Mouse (Mus musculus): ENCODE measurements around the gene Lrrc52.
A peak's percentile ranks its signal among the peaks of the same experiment; 100 is the strongest.

The Lrrc52 gene

GRCm38 (mm10) chr1:167436186-167436975, 30.2 kb downstream of the Lrrc52 start:
- no peak for DNase-seq (ENCODE audit: low spot score)

GRCm38 (mm10) chr1:167434931-167435330, 31.6 kb downstream of the Lrrc52 start:
- no peak for DNase-seq (ENCODE audit: low spot score)

DNA sequence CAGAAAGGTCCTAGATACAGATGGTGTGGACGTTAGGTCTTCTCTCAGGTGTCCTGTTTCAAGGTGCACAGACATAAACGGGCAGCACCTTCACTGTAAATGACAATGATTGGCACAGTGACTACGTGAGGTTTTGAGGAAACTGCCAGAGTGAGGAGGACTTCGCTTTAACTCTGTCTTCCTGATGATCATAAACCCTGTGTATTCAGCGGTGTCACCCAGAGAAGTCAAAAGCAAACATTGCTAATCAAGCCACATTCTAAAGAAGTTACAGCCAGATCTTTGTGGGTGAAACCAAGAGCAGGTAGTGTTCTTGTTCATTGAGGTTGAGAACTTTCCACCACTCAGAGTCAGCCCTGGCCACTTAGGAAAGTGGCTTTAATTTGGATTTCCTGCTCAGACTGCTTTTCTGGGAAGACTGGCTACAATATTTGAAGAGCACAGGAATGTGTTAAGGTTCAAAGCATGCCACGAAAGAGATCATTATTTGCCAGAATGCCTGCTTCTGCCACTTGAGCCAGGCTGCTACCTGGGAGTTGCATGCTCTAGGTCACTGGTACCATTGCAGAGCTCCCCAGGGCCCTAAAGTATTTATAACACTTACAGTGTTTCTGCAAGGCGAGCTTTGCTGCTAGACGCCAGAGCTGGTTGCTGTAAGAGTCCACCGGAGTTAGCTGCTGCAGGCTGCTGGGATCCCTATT, 35.5 kb downstream of the Lrrc52 start:
- no peak for DNase-seq (ENCODE audit: low spot score)

GRCm38 (mm10) chr1:167426681-167427080, 39.9 kb downstream of the Lrrc52 start:
- no peak for DNase-seq (ENCODE audit: low spot score)

DNA sequence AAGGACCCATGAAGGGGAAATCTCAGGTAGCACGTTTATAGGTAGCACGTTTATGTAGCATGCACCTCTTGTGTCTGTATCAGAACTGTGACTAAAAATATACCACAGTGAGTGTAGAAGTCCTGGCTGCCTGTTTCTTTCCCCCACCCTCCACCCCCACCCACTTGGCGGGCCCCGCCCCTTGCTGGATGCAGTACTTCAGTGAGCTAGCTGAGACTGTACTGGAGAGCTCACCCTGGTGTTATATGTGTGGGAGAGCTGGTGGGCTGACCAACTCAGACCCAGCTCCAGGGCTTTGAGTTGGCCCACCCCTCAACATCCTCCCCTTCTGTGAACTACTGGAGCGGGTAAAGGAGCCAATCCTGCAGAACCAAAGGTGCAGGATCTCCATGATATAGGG, 41.0 kb downstream of the Lrrc52 start:
- no peak for DNase-seq (ENCODE audit: low spot score)

DNA sequence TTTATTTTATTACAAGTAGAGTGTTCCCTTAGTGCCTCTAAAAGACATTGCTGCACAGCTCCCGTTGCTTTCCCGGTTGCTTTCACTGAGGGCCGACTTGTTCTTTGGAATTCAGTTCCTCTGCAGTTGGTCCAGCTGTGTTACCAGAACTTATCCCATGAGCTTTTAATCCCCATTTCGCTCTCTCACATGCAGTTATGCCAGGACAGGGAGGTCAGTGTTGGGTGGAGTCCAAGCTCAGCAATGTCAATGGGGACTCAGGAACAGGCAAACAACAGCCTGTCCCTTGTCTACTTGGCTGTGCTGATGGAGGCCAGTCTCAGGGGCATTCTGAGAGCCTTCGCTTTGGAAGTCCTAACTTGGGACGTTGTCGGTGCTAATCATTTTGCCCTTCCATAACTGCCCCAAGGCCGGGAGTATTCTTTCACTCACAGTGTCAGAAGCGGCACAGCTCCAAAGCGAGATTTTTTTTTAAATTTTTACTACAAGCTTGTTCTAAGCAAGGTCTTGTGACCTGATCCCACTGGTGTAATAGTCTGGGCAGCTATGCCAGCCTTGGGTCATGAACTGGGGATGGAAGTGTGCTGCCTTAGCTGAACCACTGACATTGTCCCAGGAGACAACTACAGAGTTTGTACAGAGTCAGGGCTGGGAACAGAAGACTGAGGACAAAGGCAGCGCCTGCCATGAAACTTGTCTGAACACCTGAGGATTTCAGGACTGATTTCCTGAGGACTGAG, 43.9 kb downstream of the Lrrc52 start:
- no peak for DNase-seq (ENCODE audit: low spot score)

- peak; percentile 7 for DNase-seq (ENCODE audit: low spot score)
These were observed 51.7 kb downstream of the Lrrc52 start for GRCm38 (mm10) chr1:167414846-167415245.

DNA sequence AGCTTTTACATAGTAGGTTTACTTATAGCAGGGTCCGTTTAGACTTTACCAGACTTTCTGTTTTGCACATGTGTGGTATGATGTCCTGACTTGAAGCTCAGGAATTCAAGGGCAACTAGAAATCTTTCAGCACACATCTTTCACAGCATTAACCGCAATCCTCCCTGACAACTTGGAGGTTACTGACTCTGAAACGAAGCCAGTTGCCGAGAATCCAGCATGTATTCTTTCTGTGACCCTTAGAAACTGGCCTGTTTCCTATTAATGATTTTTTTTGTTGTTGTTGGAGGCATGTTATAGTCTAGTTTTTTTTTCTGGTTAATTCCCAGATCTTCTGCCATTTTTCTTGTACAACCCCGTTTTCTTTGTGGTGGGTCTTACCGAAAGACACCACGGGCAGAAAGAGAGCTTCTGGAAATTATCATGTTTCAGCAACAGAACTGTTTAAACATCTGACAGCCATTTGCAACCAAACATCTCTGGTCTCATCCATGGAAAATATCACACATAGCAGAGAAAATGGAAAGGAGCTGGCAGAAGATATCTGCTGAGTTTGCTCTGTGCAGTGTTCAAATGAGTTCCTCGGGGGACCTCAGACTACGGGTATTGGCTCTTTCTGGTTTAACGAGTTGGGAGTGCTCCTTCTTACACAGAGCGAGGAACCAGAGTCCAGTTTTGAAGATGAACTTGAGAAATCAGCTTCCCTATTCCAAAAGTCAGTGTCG, 54.4 kb downstream of the Lrrc52 start:
- DNase-seq (ENCODE audit: low spot score): no peak

DNA sequence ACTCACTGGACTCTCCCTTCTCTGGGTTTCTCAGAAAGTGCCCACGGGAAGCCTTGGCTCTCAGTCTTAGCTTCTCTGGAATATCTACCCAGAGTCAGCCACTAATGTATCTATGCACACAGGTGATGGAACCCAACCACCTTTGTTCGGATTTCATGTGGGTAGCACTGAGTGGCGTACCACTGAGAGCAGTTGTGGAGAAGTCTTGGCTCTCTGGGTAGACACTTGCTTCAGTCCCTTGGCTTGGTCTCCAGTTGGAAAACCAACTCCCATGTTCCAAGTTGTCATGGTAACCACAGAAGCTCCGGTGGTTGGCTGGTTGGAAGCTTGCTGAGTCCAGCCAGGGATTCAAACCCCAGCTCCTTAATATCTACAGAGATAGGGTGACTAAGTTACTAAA, 57.0 kb downstream of the Lrrc52 start:
- no peak for DNase-seq (ENCODE audit: low spot score)

GRCm38 (mm10) chr1:167405237-167405636, 61.3 kb downstream of the Lrrc52 start:
- DNase-seq (ENCODE audit: low spot score): no peak
